Mouse (Mus musculus): ENCODE data around the gene Pcmt1.

DNA sequence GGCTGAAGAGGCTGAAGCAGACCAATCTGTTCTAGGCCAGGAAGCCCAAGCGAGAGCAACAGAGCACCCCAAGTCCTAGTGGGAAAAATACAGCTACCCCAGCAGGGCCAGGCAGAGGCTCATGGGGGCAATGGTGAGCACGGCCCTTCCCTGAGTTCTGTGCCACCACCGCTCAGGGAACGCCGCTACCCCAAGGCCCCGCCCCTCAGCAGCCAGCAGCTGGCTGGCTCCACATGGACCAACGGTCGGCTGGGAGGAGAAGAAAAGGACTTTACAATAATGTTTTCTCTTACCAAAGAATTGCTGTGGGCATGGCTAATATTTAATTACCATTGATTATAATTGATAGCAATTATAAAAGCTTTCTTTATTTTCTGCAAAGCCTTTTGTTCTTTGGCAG, 66.1 kb downstream of the Pcmt1 start:
- TF ChIP-seq MAX (IDR thresholded peaks at IDR 0.05): no peak
- no peak for TF ChIP-seq CTCF (IDR thresholded peaks at IDR 0.05; ENCODE audit: control insufficient read depth, insufficient read depth, insufficient read length)
- TF ChIP-seq MYOD1 (IDR thresholded peaks at IDR 0.05; ENCODE audit: control insufficient read depth, insufficient read length, low read depth): no peak
- TF ChIP-seq USF1 (IDR thresholded peaks at IDR 0.05; ENCODE audit: low read depth): no peak
- no peak for TF ChIP-seq CEBPB (IDR thresholded peaks at IDR 0.05; ENCODE audit: low read depth)
- TF ChIP-seq MYOG (IDR thresholded peaks at IDR 0.05; ENCODE audit: control insufficient read depth, extremely low read depth, insufficient read length): no peak

Measured in C2C12 (cell line).